Mouse (Mus musculus): ENCODE data around the gene Ttll5. TPM values are rescaled to one million over a fixed set of nuclear protein-coding genes. Genes with fewer than 3 reads are reported as not detected.

Gene Ttll5
- total RNA-seq, 2 experiments from 2014 or later: 22.9 to 36.1 TPM

DNA sequence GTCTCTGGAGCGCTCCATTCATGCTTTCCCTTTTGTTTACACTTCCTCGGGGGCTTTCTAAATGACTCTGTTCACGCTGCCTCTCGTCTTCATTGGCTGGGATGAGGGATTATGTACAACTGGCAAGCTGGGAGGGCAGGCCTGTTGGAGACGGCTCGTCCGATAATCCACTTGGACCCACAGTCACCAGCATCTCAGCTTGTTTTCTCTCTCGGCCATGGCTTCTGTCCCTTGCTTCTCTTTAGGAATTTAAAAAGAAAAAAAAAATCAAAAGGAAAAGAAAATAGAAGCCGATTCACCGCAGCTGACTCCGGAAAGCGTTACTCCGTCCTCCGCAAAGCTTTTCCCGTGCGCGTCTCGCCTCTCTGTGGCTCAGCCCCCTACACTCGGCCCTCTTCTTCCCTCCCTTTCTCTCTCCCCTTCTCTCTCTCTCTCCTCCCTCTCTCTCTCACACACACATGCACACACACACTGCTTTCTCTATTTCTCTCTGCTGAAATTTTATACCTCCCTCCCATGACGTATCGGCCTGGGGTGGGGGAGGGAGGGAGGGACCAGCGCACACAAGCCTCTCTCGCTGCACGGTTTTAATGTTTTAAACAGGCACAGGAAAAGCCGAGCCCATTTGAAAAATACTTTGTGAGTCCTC, 254.2 kb downstream of the Ttll5 start, which contains the start of gene Tgfb3:
Tgfb3 (minus strand) TSS at position 489 of the 649 bp plus-strand sequence.
- ATAC-seq (replicated peaks; ENCODE audit: poor library complexity, severe bottlenecking): no peak

DNA sequence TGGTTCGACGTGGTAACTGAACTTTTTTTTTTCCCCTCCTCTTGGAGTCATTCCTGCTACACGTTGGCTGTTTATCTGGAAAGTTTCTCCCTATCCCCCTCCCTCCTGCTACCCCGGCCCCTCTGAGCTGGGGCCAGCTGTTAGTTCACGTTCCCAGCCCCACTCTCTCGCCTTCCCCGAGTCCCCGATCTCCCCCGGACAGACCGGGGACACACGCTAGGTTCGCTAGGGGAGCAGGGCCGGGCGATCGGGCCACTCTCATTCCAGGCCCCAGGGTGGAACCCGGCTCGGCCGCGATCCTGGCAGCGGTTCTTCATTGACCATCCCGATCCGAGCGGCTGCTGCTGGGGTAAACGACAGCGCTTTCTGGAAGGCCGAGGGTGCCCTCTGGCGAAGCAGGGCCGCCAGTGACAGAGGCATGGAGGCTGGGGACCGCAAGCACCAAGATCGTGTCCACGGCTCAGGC, 254.8 kb downstream of the Ttll5 start:
- peak; percentile 91 for ATAC-seq (replicated peaks; ENCODE audit: poor library complexity, severe bottlenecking)

DNA sequence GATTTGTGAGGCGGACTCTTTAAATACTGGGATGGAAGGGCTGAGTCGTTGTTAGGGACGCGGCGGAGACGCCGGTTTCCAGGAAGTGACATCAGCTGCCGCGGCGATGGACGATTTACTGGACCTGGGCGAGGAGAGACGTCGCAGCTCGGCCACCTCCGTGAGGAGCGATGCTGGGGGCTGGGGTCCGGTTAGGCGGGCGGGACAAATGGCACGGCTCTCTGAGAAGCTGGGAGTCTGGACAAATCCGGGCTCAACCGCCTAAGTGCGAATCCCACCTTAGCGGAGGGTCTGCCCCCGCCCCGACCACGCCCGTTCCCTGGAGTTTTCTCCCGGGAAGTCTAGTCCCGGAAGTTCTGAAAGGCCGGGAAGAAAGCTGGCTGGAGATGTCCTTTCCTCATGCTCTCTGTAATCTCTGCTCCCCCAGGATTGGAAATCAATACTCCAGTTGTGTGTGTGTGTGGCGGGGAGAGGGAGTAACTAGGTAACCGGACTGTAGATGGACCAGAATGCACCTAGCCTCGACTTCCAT, 258.1 kb downstream of the Ttll5 start, which contains the start of gene Ift43:
Ift43 (plus strand) TSS at position 61 of the 532 bp plus-strand sequence.
- ATAC-seq (replicated peaks; ENCODE audit: poor library complexity, severe bottlenecking): peak; percentile 50

DNA sequence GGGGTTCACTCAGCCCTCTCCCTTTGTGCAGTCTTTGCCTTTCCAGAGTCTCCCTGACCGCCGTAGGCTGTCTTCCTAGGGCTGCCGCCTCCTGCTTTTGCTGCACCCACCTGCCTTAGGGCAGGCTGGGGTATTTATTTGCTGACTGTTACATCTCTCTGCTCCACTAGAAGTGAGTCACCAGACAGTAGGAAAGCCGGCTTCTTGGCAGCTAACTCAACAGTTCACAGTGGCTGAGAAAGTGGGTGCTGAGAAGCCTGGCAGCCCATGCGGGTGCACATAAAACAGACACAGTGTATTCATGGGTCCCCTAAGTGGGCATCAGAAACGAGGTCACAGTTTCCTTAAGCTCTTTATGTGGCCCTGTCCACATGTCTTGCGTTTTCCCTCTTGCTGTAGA, 261.4 kb downstream of the Ttll5 start:
- ATAC-seq (replicated peaks; ENCODE audit: poor library complexity, severe bottlenecking): no peak

DNA sequence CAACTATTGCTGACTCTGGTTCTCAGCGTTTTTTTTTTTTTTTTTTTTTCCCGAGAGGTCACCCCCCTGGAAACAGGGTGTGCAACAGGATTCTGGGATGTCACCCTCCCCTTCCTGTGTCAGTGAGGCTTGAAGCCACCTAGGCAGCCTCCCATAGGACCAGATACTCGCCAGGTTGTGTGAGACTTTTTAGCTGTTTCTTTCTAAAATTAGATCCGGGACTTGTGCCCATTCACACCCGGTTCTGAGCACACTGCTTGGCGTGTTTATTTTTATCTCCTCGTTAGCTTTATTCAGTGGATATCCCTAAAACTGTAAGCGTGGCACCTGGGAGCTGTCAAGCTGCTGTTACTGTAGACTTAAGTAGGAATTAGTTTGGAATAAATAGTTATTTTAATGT, 262.1 kb downstream of the Ttll5 start:
- ATAC-seq (replicated peaks; ENCODE audit: poor library complexity, severe bottlenecking): no peak

DNA sequence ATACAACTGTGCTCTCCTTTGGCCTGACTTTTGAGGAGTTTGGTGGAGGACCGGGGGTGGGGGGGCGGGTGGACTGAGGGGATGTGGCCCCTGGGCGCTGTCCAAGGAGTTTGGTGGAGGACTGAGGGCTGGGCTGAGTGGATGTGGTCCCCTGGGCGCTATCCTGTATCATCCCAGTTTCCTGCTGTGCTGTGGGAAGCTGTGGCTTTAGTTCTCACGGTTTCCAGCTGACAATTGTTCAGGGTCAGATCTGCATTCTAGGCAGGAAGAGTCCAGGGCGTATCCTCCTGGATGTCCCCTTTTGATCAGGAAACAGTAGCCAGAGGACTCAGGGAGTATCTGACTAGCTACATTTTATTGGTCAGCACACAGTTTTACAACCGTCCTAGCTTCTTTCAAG, 263.6 kb downstream of the Ttll5 start:
- ATAC-seq (replicated peaks; ENCODE audit: poor library complexity, severe bottlenecking): no peak

DNA sequence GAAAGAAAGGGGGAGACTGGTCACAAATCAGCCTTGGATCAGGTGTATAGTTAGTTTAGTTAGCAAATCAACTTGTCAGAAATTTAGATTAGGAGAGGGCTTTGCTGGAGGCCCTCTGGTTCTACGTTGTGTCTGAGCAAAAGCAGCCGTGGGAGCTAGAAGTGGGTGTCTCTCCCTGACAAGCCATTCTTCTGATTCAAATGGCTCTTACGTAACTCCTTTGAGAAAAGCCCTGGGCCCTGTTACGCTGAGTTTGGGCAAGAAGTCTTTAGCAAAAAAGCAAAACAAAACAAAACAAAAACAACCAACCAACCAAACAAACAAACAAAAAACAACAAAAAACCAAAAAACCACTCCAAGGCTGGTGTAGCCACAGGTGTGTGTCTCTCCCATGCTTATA, 266.3 kb downstream of the Ttll5 start:
- ATAC-seq (replicated peaks; ENCODE audit: poor library complexity, severe bottlenecking): no peak

DNA sequence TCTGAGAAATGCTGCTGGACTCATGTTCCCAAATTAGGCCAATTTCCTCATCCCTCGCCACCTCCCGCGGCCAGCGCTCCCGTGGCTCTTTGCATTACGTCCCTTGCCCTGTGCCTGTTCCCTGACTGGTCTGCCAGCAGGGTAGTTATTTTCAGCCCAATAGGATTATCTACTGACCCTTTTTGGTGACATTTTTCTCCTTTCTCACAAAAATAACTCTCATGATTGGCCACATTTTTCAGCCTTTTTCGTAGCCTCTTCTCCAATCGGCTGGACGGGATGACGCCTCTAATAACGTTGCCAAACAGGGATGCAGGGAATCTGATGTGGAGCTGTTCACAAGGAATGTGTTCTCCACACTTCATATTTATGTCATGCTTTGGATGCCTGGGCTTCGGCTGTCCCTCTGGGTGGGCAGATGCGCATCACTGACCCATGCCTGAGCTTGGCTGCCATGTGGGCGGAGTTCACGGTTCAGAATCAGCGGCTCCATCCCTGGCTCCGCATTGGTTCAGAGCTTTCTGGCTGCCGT, 267.2 kb downstream of the Ttll5 start:
- ATAC-seq (replicated peaks; ENCODE audit: poor library complexity, severe bottlenecking): no peak

DNA sequence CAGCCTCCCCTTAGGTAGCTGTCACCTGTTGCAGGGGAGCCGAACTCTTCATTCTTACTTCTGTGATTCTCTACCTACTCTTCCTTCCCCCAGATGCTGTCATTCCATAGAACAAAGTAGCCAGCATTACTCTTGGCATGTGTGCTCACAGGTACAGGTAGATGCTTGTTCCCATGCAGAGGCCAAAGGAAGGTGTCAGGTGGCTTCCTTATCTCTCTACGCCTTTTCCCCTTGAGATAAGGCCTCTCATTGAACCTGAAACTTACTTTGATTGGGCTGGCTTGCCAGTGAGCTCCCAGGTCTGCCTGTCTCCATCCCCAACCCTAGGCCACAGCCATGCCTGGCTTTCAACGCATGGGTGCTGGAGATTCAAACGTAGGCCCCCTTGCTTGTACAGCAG, 269.6 kb downstream of the Ttll5 start:
- no peak for ATAC-seq (replicated peaks; ENCODE audit: poor library complexity, severe bottlenecking)

DNA sequence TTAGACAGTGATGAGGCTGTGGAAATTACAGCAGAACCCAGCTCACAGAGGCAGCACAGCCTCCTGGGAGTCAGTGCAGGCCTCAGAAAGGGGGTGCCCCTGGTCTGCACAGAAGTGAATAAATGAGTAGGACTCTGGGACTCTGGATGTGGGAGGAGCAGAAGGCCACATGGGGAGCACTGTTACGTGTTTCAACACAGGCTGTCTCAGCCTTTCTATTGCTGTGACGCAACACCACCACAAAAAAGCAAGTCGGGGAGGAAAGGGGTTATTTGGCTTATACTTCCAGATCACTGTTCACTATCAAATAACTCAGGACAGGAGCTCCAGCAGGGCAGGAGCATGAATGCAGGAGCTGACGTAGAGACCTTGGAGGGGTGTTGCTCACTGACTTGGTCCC, 271.3 kb downstream of the Ttll5 start:
- ATAC-seq (replicated peaks; ENCODE audit: poor library complexity, severe bottlenecking): peak; percentile 53; the same call in 1 of the 2 replicates

DNA sequence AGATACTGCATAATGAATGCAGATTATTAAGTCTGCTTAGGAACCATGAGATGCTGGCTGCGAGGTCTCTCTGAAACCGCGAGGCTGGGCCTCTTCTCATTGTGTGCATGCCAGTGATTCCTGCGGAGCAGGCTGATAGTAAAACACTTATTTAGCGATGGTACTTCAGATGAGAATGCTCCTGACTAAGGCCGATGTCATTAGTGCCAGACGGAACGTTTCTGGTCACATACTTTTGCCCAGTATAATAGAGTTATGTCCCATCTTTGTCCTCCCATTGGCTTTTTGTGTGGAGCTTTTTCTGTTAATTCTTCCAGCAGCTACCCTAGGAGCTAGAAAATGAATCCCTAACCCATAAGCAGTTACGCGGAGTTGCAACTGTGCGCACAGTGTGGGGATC, 273.3 kb downstream of the Ttll5 start:
- no peak for ATAC-seq (replicated peaks; ENCODE audit: poor library complexity, severe bottlenecking)

DNA sequence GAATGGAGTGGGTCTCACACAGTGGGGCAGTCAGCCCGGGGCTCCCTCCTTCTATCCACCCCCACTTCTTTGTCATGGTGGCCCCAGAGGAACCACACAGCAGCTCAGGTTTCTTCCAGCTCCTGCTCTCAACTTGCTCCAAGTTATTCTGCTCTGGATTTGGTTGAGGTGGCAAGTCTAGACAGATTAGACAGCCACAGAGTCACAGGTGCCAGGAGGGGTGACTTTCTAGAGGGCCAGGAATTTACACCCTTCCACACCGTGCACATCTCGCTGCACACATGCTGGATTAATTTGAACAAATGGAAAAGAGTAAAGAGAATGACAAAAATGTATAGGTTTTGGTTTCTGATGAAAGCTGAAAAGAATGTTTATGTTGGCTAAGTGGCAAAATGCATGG, 276.3 kb downstream of the Ttll5 start:
- no peak for ATAC-seq (replicated peaks; ENCODE audit: poor library complexity, severe bottlenecking)

DNA sequence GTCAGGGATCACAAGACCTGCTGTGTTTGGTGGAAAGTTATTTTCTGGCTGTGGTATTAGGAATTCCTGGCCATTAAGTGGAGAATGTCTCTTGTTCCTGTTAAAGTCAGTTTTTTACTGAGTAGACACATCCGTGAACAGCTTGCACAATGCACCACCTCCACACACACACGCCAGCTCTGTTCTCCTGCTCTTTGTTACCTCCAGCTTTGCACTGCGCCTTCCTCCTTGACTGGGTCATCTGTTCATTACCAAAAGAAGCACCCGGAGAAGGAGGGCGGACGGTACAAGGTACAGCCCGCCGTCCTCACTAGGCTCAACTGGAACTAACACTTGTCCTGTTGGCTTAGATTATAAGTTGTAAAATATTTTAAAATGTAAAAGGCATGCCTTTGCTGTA, 278.2 kb downstream of the Ttll5 start:
- no peak for ATAC-seq (replicated peaks; ENCODE audit: poor library complexity, severe bottlenecking)

DNA sequence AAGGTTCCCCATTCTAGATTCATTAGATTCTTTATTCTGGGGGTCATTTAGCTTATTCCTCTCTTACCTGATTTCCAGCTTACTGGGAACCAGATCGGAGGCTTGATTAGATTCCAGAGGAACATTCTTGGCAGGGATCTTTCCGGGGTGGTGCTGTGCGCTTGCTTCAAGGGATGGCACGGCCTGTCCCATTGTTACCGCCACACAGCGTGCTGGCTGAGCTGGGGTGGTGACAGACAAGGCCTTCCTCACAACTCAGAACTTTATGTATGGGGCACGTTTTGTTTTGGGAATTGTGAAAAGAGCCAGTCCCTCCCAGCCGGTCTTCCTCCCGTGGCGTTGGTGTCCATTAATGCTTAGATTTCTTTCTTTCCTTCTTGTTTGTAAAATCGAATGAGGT, 278.9 kb downstream of the Ttll5 start:
- ATAC-seq (replicated peaks; ENCODE audit: poor library complexity, severe bottlenecking): no peak

DNA sequence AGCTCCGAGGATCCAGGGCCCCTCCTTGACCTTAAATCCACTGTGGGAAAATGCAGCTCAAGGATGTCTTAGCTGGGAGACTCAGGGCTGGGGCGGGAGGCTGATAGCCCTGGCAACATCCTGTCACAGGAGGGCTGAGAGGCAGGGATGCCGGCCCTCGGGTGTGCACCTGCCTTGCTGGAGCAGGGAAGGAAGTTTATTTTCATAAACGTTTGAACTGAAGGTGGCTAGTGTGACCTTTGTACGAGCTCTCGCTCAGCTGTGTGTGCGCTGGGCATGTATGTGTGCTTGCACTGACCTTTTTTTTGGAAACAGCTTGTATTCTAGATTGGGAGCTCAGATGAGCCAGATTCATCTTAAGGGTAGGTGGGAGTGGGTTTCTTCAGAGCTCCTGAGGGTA, 279.4 kb downstream of the Ttll5 start:
- ATAC-seq (replicated peaks; ENCODE audit: poor library complexity, severe bottlenecking): no peak

DNA sequence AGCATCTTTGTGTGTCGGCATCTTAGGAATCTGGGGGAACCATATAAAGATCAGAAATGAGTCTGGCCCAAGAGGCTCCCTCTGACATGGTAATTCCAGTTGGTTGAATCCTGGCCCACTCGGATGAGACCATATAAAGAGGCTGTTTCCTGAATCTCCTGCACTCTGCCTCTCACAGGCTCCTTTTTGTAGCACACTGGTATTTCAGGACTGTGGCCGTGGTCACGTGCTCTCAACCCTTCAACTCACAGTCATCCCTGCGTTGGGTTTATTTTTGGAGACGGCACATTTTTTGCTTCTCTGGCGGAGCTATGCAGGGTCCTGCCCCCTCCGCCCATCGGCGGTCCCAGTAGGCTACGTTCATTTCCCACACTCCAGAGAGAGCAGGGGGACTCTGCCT, 279.8 kb downstream of the Ttll5 start:
- ATAC-seq (replicated peaks; ENCODE audit: poor library complexity, severe bottlenecking): no peak

DNA sequence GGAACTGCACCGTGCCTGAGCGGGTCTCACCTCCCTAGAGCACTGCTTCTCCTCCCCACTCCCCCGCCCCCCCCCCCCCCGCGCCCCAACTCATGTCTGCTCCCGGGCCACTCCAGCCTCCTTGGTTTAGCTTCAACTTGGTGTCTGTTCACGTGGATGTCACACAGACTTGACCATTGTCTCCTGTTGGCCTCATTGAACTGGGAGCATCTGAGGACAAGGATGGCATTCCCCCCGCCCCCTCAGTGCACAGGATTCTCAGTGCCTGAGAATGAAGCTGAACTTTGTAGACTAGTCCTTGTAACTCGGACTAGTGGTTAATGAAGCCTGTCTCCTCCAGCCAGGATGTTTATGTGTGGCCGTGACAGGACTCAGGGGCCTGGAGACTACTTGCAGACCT, 281.1 kb downstream of the Ttll5 start:
- no peak for ATAC-seq (replicated peaks; ENCODE audit: poor library complexity, severe bottlenecking)

DNA sequence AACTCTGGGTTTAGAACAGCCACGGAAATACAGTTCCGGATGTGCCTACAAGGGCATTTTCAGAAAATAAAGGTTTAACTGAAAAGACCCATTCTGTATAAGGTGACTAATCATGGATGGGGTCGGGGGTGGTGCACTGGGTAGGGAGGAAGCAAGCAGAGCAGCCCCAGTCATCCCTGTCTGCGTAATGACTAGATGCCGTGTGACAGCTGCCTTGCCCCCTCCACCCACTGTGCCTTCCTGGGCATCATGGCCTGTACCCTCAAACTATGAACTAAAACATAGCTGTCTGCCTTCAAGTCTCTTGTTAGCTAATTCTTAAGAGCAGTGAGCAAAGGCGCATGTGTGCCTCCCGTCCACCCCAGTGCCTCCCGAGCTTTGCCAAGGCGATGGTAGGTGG, 281.6 kb downstream of the Ttll5 start:
- no peak for ATAC-seq (replicated peaks; ENCODE audit: poor library complexity, severe bottlenecking)

DNA sequence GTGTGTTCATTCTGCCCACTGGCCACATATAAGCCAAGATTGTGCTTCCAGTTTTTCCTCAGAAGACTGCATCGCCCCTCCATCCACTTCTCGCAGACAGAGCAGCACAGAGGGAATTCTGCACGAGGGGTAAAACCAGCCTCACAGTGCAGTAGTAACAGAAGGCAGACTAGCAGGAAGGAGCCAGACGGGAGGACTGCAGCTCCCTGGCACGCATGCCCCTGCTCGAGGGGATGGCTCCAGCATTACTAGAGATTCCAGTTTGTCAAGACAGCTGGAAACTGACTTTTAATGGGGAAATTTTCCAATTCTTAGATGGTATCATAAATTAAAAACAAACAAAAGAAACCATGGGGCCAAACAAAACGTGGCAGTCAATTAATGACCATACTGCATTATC, 283.2 kb downstream of the Ttll5 start:
- no peak for ATAC-seq (replicated peaks; ENCODE audit: poor library complexity, severe bottlenecking)

DNA sequence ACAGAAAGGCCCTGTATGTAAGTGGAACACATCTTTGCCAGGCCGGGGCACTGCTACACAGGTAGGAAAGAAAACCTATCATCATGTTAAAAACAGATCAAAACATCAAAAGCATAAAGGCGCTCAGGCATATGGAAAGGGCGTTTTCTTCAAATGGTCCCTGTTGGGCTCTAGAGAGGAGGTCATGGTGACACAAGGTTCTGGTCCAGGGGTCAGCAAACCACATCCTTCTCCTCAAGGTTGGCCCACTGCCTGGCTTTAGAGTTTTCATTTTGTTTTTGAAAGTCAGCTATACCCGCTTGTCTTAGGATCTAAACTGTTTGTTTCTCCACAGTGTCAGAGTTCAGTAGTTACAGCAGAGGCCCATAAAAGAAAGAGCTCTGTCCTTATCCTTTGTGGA, 285.1 kb downstream of the Ttll5 start:
- ATAC-seq (replicated peaks; ENCODE audit: poor library complexity, severe bottlenecking): no peak

DNA sequence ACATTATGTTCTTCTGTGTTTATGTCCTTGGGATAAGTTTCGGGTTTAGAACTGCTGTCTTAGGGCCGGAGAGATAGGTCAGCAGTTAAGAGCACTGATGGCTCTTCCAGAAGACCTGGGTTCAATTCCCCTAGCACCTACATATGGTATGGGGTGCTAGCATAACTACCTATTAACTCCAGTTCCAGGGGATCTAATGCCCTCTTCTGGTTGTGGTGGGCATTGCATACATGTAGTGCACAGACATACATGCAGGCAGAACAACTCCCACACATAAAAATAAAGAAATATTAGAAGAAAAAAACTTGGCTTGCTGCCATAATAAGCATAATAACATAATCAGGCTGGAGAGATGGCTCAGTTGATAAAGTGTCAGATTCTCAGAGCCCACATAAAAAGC, 286.2 kb downstream of the Ttll5 start:
- no peak for ATAC-seq (replicated peaks; ENCODE audit: poor library complexity, severe bottlenecking)
